Mouse (Mus musculus): ENCODE results near the gene Tacc2. TPM values are rescaled to one million over a fixed set of nuclear protein-coding genes. Genes with fewer than 3 reads are reported as not detected.

The Tacc2 gene
- polyA plus RNA-seq, 1 experiment from 2014 or later, result 35.2 TPM

GRCm38 (mm10) chr7:130650621-130651020 is 73.4 kb downstream of the Tacc2 start:
- Histone ChIP-seq H3K36me3 (ENCODE audit: control insufficient read depth, insufficient read depth, low read length) (no peaks in the 10 kb centered on the region), H3K4me1 (ENCODE audit: control insufficient read depth, insufficient read depth, low read length) (peaks cover 23% of the 10 kb centered on the region)

GRCm38 (mm10) chr7:130653036-130653555 is 75.9 kb downstream of the Tacc2 start:
- no peak for ATAC-seq (ENCODE audit: insufficient number of reproducible peaks, insufficient read depth, low FRiP score, low read depth)
- Histone ChIP-seq H3K4me1 (ENCODE audit: control insufficient read depth, insufficient read depth, low read length) (peaks cover 14% of the 10 kb centered on the region), H3K4me2 (replicated peaks; ENCODE audit: low read depth, low read length) (no peak overlapping the region), H3K9ac (replicated peaks; ENCODE audit: low read depth, low read length) (no peak overlapping the region), H3K4me3 (ENCODE audit: low read depth, low read length) (no peak overlapping the region), H3K36me3 (ENCODE audit: control insufficient read depth, insufficient read depth, low read length) (no peaks in the 10 kb centered on the region), H3K27ac (ENCODE audit: low read length) (no peak overlapping the region), H3K9me3 (ENCODE audit: control insufficient read depth, low read depth, low read length) (no peaks in the 10 kb centered on the region), H3K27me3 (ENCODE audit: control insufficient read depth, insufficient read depth, low read length) (no peaks in the 10 kb centered on the region)
- WGBS, result 77% methylated on average over 6 of the region's 6 CpGs

More at GRCm38 (mm10) chr7:130650621-130651020, 73.4 kb downstream of the Tacc2 start:
- no peak overlapping the region for H3K4me2 ChIP-seq (replicated peaks; ENCODE audit: low read depth, low read length)
- H3K27me3 ChIP-seq (ENCODE audit: control insufficient read depth, insufficient read depth, low read length), result no peaks in the 10 kb centered on the region
- H3K9me3 ChIP-seq (ENCODE audit: control insufficient read depth, low read depth, low read length), result no peaks in the 10 kb centered on the region
- no peak overlapping the region for H3K4me3 ChIP-seq (ENCODE audit: low read depth, low read length)
- no peak overlapping the region for H3K9ac ChIP-seq (replicated peaks; ENCODE audit: low read depth, low read length)
- no peak for ATAC-seq (ENCODE audit: insufficient number of reproducible peaks, insufficient read depth, low FRiP score, low read depth)
- 81% methylated on average over 5 of the region's 5 CpGs for WGBS
- no peak overlapping the region for H3K27ac ChIP-seq (ENCODE audit: low read length)

- WGBS, result 39% methylated on average over 2 of the region's 2 CpGs
- peak; percentile 26; the same call in 1 of the 2 replicates for ATAC-seq (ENCODE audit: insufficient number of reproducible peaks, insufficient read depth, low FRiP score, low read depth)
Measured at GRCm38 (mm10) chr7:130654562-130654961, 77.3 kb downstream of the Tacc2 start.

GRCm38 (mm10) chr7:130656965-130657364 is 79.7 kb downstream of the Tacc2 start:
- Histone ChIP-seq H3K4me2 (replicated peaks; ENCODE audit: low read depth, low read length) (no peak overlapping the region), H3K9ac (replicated peaks; ENCODE audit: low read depth, low read length) (no peak overlapping the region), H3K27ac (ENCODE audit: low read length) (no peak overlapping the region), H3K9me3 (ENCODE audit: control insufficient read depth, low read depth, low read length) (no peaks in the 10 kb centered on the region), H3K4me1 (ENCODE audit: control insufficient read depth, insufficient read depth, low read length) (peaks cover 8% of the 10 kb centered on the region), H3K4me3 (ENCODE audit: low read depth, low read length) (no peak overlapping the region), H3K27me3 (ENCODE audit: control insufficient read depth, insufficient read depth, low read length) (no peaks in the 10 kb centered on the region), H3K36me3 (ENCODE audit: control insufficient read depth, insufficient read depth, low read length) (no peaks in the 10 kb centered on the region)
- ATAC-seq (ENCODE audit: insufficient number of reproducible peaks, insufficient read depth, low FRiP score, low read depth), result no peak
- 87% methylated on average over 8 of the region's 8 CpGs for WGBS

More at GRCm38 (mm10) chr7:130654562-130654961, 77.3 kb downstream of the Tacc2 start:
- Histone ChIP-seq H3K9me3 (ENCODE audit: control insufficient read depth, low read depth, low read length) (no peaks in the 10 kb centered on the region), H3K27me3 (ENCODE audit: control insufficient read depth, insufficient read depth, low read length) (no peaks in the 10 kb centered on the region), H3K4me3 (ENCODE audit: low read depth, low read length) (no peak overlapping the region), H3K4me2 (replicated peaks; ENCODE audit: low read depth, low read length) (no peak overlapping the region), H3K36me3 (ENCODE audit: control insufficient read depth, insufficient read depth, low read length) (no peaks in the 10 kb centered on the region), H3K4me1 (ENCODE audit: control insufficient read depth, insufficient read depth, low read length) (peaks cover 8% of the 10 kb centered on the region), H3K27ac (ENCODE audit: low read length) (no peak overlapping the region), H3K9ac (replicated peaks; ENCODE audit: low read depth, low read length) (no peak overlapping the region)

- no peak for ATAC-seq (ENCODE audit: insufficient number of reproducible peaks, insufficient read depth, low FRiP score, low read depth)
Measured at GRCm38 (mm10) chr7:130657751-130658150, 80.5 kb downstream of the Tacc2 start.

GRCm38 (mm10) chr7:130659129-130659528 is 81.9 kb downstream of the Tacc2 start:
- no peak for ATAC-seq (ENCODE audit: insufficient number of reproducible peaks, insufficient read depth, low FRiP score, low read depth)
- H3K9me3 ChIP-seq (ENCODE audit: control insufficient read depth, low read depth, low read length), result peaks cover 4% of the 10 kb centered on the region; the same call in 1 of the 2 replicates
- no peak overlapping the region for H3K27ac ChIP-seq (ENCODE audit: low read length)
- no peaks in the 10 kb centered on the region for H3K36me3 ChIP-seq (ENCODE audit: control insufficient read depth, insufficient read depth, low read length)
- H3K9ac ChIP-seq (replicated peaks; ENCODE audit: low read depth, low read length), result no peak overlapping the region
- no peak overlapping the region for H3K4me2 ChIP-seq (replicated peaks; ENCODE audit: low read depth, low read length)
- WGBS, result 92% methylated on average over 5 of the region's 5 CpGs
- no peak overlapping the region for H3K4me3 ChIP-seq (ENCODE audit: low read depth, low read length)
- H3K27me3 ChIP-seq (ENCODE audit: control insufficient read depth, insufficient read depth, low read length), result no peaks in the 10 kb centered on the region
- H3K4me1 ChIP-seq (ENCODE audit: control insufficient read depth, insufficient read depth, low read length), result peaks cover 5% of the 10 kb centered on the region

More at GRCm38 (mm10) chr7:130657751-130658150, 80.5 kb downstream of the Tacc2 start:
- Histone ChIP-seq H3K4me1 (ENCODE audit: control insufficient read depth, insufficient read depth, low read length) (peaks cover 8% of the 10 kb centered on the region), H3K9ac (replicated peaks; ENCODE audit: low read depth, low read length) (no peak overlapping the region), H3K36me3 (ENCODE audit: control insufficient read depth, insufficient read depth, low read length) (no peaks in the 10 kb centered on the region), H3K4me2 (replicated peaks; ENCODE audit: low read depth, low read length) (no peak overlapping the region), H3K9me3 (ENCODE audit: control insufficient read depth, low read depth, low read length) (no peaks in the 10 kb centered on the region), H3K27ac (ENCODE audit: low read length) (no peak overlapping the region), H3K4me3 (ENCODE audit: low read depth, low read length) (no peak overlapping the region), H3K27me3 (ENCODE audit: control insufficient read depth, insufficient read depth, low read length) (no peaks in the 10 kb centered on the region)
- WGBS, result 87% methylated on average over 13 of the region's 13 CpGs

GRCm38 (mm10) chr7:130662250-130662649 is 85.0 kb downstream of the Tacc2 start:
- ATAC-seq (ENCODE audit: insufficient number of reproducible peaks, insufficient read depth, low FRiP score, low read depth), result no peak
- H3K9me3 ChIP-seq (ENCODE audit: control insufficient read depth, low read depth, low read length), result peaks cover 4% of the 10 kb centered on the region; the same call in 1 of the 2 replicates
- no peak overlapping the region for H3K4me3 ChIP-seq (ENCODE audit: low read depth, low read length)
- H3K9ac ChIP-seq (replicated peaks; ENCODE audit: low read depth, low read length), result no peak overlapping the region
- H3K27me3 ChIP-seq (ENCODE audit: control insufficient read depth, insufficient read depth, low read length), result no peaks in the 10 kb centered on the region
- H3K27ac ChIP-seq (ENCODE audit: low read length), result no peak overlapping the region
- no peak overlapping the region for H3K4me2 ChIP-seq (replicated peaks; ENCODE audit: low read depth, low read length)
- H3K4me1 ChIP-seq (ENCODE audit: control insufficient read depth, insufficient read depth, low read length), result no peaks in the 10 kb centered on the region
- 0 out of 2 replicates have a peak, but pooled peaks cover 2% of the 10 kb centered on the region for H3K36me3 ChIP-seq (ENCODE audit: control insufficient read depth, insufficient read depth, low read length)
- WGBS, result 64% methylated on average over 5 of the region's 5 CpGs

GRCm38 (mm10) chr7:130662869-130663268 is 85.6 kb downstream of the Tacc2 start:
- WGBS, result 58% methylated on average over 4 of the region's 4 CpGs
- no peaks in the 10 kb centered on the region for H3K27me3 ChIP-seq (ENCODE audit: control insufficient read depth, insufficient read depth, low read length)
- H3K36me3 ChIP-seq (ENCODE audit: control insufficient read depth, insufficient read depth, low read length), result 0 out of 2 replicates have a peak, but pooled peaks cover 2% of the 10 kb centered on the region
- no peak overlapping the region for H3K4me3 ChIP-seq (ENCODE audit: low read depth, low read length)
- H3K4me1 ChIP-seq (ENCODE audit: control insufficient read depth, insufficient read depth, low read length), result no peaks in the 10 kb centered on the region
- H3K4me2 ChIP-seq (replicated peaks; ENCODE audit: low read depth, low read length), result no peak overlapping the region
- H3K9me3 ChIP-seq (ENCODE audit: control insufficient read depth, low read depth, low read length), result peaks cover 4% of the 10 kb centered on the region; the same call in 1 of the 2 replicates
- ATAC-seq (ENCODE audit: insufficient number of reproducible peaks, insufficient read depth, low FRiP score, low read depth), result no peak
- H3K9ac ChIP-seq (replicated peaks; ENCODE audit: low read depth, low read length), result no peak overlapping the region
- no peak overlapping the region for H3K27ac ChIP-seq (ENCODE audit: low read length)

GRCm38 (mm10) chr7:130664037-130664436 is 86.8 kb downstream of the Tacc2 start:
- no peak overlapping the region for H3K4me2 ChIP-seq (replicated peaks; ENCODE audit: low read depth, low read length)
- H3K4me3 ChIP-seq (ENCODE audit: low read depth, low read length), result no peak overlapping the region
- ATAC-seq (ENCODE audit: insufficient number of reproducible peaks, insufficient read depth, low FRiP score, low read depth), result no peak
- H3K36me3 ChIP-seq (ENCODE audit: control insufficient read depth, insufficient read depth, low read length), result 0 out of 2 replicates have a peak, but pooled peaks cover 2% of the 10 kb centered on the region
- no peak overlapping the region for H3K9ac ChIP-seq (replicated peaks; ENCODE audit: low read depth, low read length)
- H3K27me3 ChIP-seq (ENCODE audit: control insufficient read depth, insufficient read depth, low read length), result no peaks in the 10 kb centered on the region
- peaks cover 6% of the 10 kb centered on the region; the same call in 1 of the 2 replicates for H3K4me1 ChIP-seq (ENCODE audit: control insufficient read depth, insufficient read depth, low read length)
- H3K27ac ChIP-seq (ENCODE audit: low read length), result no peak overlapping the region
- 96% methylated on average over 5 of the region's 5 CpGs for WGBS
- peaks cover 4% of the 10 kb centered on the region; the same call in 1 of the 2 replicates for H3K9me3 ChIP-seq (ENCODE audit: control insufficient read depth, low read depth, low read length)

All from stomach, embryonic 14.5 days (tissue).